Mouse (Mus musculus): ENCODE data around the gene Adk. TPM values are rescaled to one million over a fixed set of nuclear protein-coding genes. Genes with fewer than 3 reads are reported as not detected.
"Not testable (repeated sequence)": the region's sequence is repeated elsewhere in the genome, so short reads cannot be mapped to it uniquely, and the experiment has no call there.

Adk gene
- polyA plus RNA-seq, 1 experiment = 18.5 TPM

GRCm38 (mm10) chr14:21090400-21090799 is 38.0 kb downstream of the Adk start:
- WGBS = 85% methylated on average over 3 of the region's 3 CpGs
- Histone ChIP-seq H3K27me3 (ENCODE audit: control insufficient read depth, insufficient read depth, low read length) (no peaks in the 10 kb centered on the region), H3K27ac (ENCODE audit: control insufficient read depth, insufficient read depth, low read length) (no peak overlapping the region), H3K4me3 (ENCODE audit: control insufficient read depth, insufficient read depth, low read length) (no peak overlapping the region), H3K36me3 (ENCODE audit: control insufficient read depth, insufficient read depth, low read length) (no peaks in the 10 kb centered on the region), H3K4me1 (replicated peaks; ENCODE audit: control insufficient read depth, insufficient read depth, low read length) (no peaks in the 10 kb centered on the region)
- TF ChIP-seq POLR2A (IDR thresholded peaks at IDR 0.05; ENCODE audit: control insufficient read depth, extremely low read depth, insufficient read depth, low read length, poor library complexity) (no peak), CTCF (IDR thresholded peaks at IDR 0.05; ENCODE audit: borderline replicate concordance, control insufficient read depth, extremely low read depth, insufficient read depth, low read length, poor library complexity) (no peak)
- DNase-seq = no peak

- Histone ChIP-seq H3K4me3 (ENCODE audit: control insufficient read depth, insufficient read depth, low read length) (no peak overlapping the region), H3K4me1 (replicated peaks; ENCODE audit: control insufficient read depth, insufficient read depth, low read length) (no peaks in the 10 kb centered on the region), H3K36me3 (ENCODE audit: control insufficient read depth, insufficient read depth, low read length) (no peaks in the 10 kb centered on the region), H3K27me3 (ENCODE audit: control insufficient read depth, insufficient read depth, low read length) (no peaks in the 10 kb centered on the region), H3K27ac (ENCODE audit: control insufficient read depth, insufficient read depth, low read length) (no peak overlapping the region)
- no peak for DNase-seq
- WGBS = 95% methylated on average over 3 of the region's 3 CpGs
- TF ChIP-seq CTCF (IDR thresholded peaks at IDR 0.05; ENCODE audit: borderline replicate concordance, control insufficient read depth, extremely low read depth, insufficient read depth, low read length, poor library complexity) (no peak), POLR2A (IDR thresholded peaks at IDR 0.05; ENCODE audit: control insufficient read depth, extremely low read depth, insufficient read depth, low read length, poor library complexity) (no peak)
Measured at GRCm38 (mm10) chr14:21090930-21091486, 38.6 kb downstream of the Adk start.

GRCm38 (mm10) chr14:21094161-21094560 is 41.8 kb downstream of the Adk start:
- DNase-seq; H3K27ac ChIP-seq (ENCODE audit: control insufficient read depth, insufficient read depth, low read length); H3K36me3 ChIP-seq (ENCODE audit: control insufficient read depth, insufficient read depth, low read length); H3K27me3 ChIP-seq (ENCODE audit: control insufficient read depth, insufficient read depth, low read length); H3K4me1 ChIP-seq (replicated peaks; ENCODE audit: control insufficient read depth, insufficient read depth, low read length); H3K4me3 ChIP-seq (ENCODE audit: control insufficient read depth, insufficient read depth, low read length): not testable (repeated sequence)

- H3K36me3 ChIP-seq (ENCODE audit: control insufficient read depth, insufficient read depth, low read length) = no peaks in the 10 kb centered on the region
- DNase-seq = no peak
- no peaks in the 10 kb centered on the region for H3K27me3 ChIP-seq (ENCODE audit: control insufficient read depth, insufficient read depth, low read length)
- no peak overlapping the region for H3K27ac ChIP-seq (ENCODE audit: control insufficient read depth, insufficient read depth, low read length)
- no peak overlapping the region for H3K4me3 ChIP-seq (ENCODE audit: control insufficient read depth, insufficient read depth, low read length)
- no peak for TF ChIP-seq CTCF (IDR thresholded peaks at IDR 0.05; ENCODE audit: borderline replicate concordance, control insufficient read depth, extremely low read depth, insufficient read depth, low read length, poor library complexity)
- TF ChIP-seq POLR2A (IDR thresholded peaks at IDR 0.05; ENCODE audit: control insufficient read depth, extremely low read depth, insufficient read depth, low read length, poor library complexity) = no peak
- H3K4me1 ChIP-seq (replicated peaks; ENCODE audit: control insufficient read depth, insufficient read depth, low read length) = no peaks in the 10 kb centered on the region
Measured at GRCm38 (mm10) chr14:21096279-21096678, 43.9 kb downstream of the Adk start.

GRCm38 (mm10) chr14:21096689-21097088 is 44.3 kb downstream of the Adk start:
- 99% methylated on average over 4 of the region's 4 CpGs for WGBS
- TF ChIP-seq POLR2A (IDR thresholded peaks at IDR 0.05; ENCODE audit: control insufficient read depth, extremely low read depth, insufficient read depth, low read length, poor library complexity) = no peak
- TF ChIP-seq CTCF (IDR thresholded peaks at IDR 0.05; ENCODE audit: borderline replicate concordance, control insufficient read depth, extremely low read depth, insufficient read depth, low read length, poor library complexity) = no peak
- DNase-seq = no peak
- no peak overlapping the region for H3K4me3 ChIP-seq (ENCODE audit: control insufficient read depth, insufficient read depth, low read length)
- H3K4me1 ChIP-seq (replicated peaks; ENCODE audit: control insufficient read depth, insufficient read depth, low read length) = peaks cover 4% of the 10 kb centered on the region
- no peak overlapping the region for H3K27ac ChIP-seq (ENCODE audit: control insufficient read depth, insufficient read depth, low read length)
- H3K27me3 ChIP-seq (ENCODE audit: control insufficient read depth, insufficient read depth, low read length) = no peaks in the 10 kb centered on the region
- no peaks in the 10 kb centered on the region for H3K36me3 ChIP-seq (ENCODE audit: control insufficient read depth, insufficient read depth, low read length)

GRCm38 (mm10) chr14:21099371-21099770 is 47.0 kb downstream of the Adk start:
- WGBS = 89% methylated on average over 7 of the region's 7 CpGs

GRCm38 (mm10) chr14:21100876-21101275 is 48.5 kb downstream of the Adk start:
- Histone ChIP-seq H3K27ac (ENCODE audit: control insufficient read depth, insufficient read depth, low read length) (no peak overlapping the region), H3K4me1 (replicated peaks; ENCODE audit: control insufficient read depth, insufficient read depth, low read length) (peaks cover 4% of the 10 kb centered on the region), H3K27me3 (ENCODE audit: control insufficient read depth, insufficient read depth, low read length) (no peaks in the 10 kb centered on the region), H3K4me3 (ENCODE audit: control insufficient read depth, insufficient read depth, low read length) (no peak overlapping the region), H3K36me3 (ENCODE audit: control insufficient read depth, insufficient read depth, low read length) (no peaks in the 10 kb centered on the region)
- no peak for DNase-seq
- TF ChIP-seq CTCF (IDR thresholded peaks at IDR 0.05; ENCODE audit: borderline replicate concordance, control insufficient read depth, extremely low read depth, insufficient read depth, low read length, poor library complexity) (no peak), POLR2A (IDR thresholded peaks at IDR 0.05; ENCODE audit: control insufficient read depth, extremely low read depth, insufficient read depth, low read length, poor library complexity) (no peak)
- WGBS = 91% methylated on average over 2 of the region's 2 CpGs

More at GRCm38 (mm10) chr14:21099371-21099770, 47.0 kb downstream of the Adk start:
- Histone ChIP-seq H3K27me3 (ENCODE audit: control insufficient read depth, insufficient read depth, low read length) (no peaks in the 10 kb centered on the region), H3K36me3 (ENCODE audit: control insufficient read depth, insufficient read depth, low read length) (no peaks in the 10 kb centered on the region), H3K4me3 (ENCODE audit: control insufficient read depth, insufficient read depth, low read length) (no peak overlapping the region), H3K27ac (ENCODE audit: control insufficient read depth, insufficient read depth, low read length) (no peak overlapping the region), H3K4me1 (replicated peaks; ENCODE audit: control insufficient read depth, insufficient read depth, low read length) (peaks cover 4% of the 10 kb centered on the region)
- TF ChIP-seq CTCF (IDR thresholded peaks at IDR 0.05; ENCODE audit: borderline replicate concordance, control insufficient read depth, extremely low read depth, insufficient read depth, low read length, poor library complexity) (no peak), POLR2A (IDR thresholded peaks at IDR 0.05; ENCODE audit: control insufficient read depth, extremely low read depth, insufficient read depth, low read length, poor library complexity) (no peak)
- no peak for DNase-seq

All from thymus, adult 2 months (tissue).